Mouse (Mus musculus): ENCODE measurements around the gene Arhgef11.

GRCm38 (mm10) chr3:87763202-87763601, 145.8 kb downstream of the Arhgef11 start:
- TF ChIP-seq POLR2A (IDR thresholded peaks at IDR 0.05; ENCODE audit: borderline replicate concordance, extremely low read depth, low read depth, low read length) (no peak), CTCF (IDR thresholded peaks at IDR 0.05; ENCODE audit: insufficient read depth, low read length) (no peak)
